Mouse (Mus musculus) layer of hippocampus, postnatal 10 days (tissue): ENCODE measurements around the gene Lmnb2. TPM values are rescaled to one million over a fixed set of nuclear protein-coding genes. Genes with fewer than 3 reads are reported as not detected.
A peak's percentile ranks its signal among the peaks of the same experiment; 100 is the strongest.

ENCODE experiments used
- DNase-seq, 2 experiments: peaks; one replicate each; pipeline ENCODE4 v3.0.0; 2021; ENCODE audit warnings: low spot score in 2 of 2
- total RNA-seq, 2 experiments: library from RNA; stranded (reverse); gene quantifications; 2 replicates each; pipeline ENCODE4 v1.2.3; 2021

Lmnb2 gene
- total RNA-seq, 2 experiments from 2014 or later = 23.1 to 26.2 TPM

DNA sequence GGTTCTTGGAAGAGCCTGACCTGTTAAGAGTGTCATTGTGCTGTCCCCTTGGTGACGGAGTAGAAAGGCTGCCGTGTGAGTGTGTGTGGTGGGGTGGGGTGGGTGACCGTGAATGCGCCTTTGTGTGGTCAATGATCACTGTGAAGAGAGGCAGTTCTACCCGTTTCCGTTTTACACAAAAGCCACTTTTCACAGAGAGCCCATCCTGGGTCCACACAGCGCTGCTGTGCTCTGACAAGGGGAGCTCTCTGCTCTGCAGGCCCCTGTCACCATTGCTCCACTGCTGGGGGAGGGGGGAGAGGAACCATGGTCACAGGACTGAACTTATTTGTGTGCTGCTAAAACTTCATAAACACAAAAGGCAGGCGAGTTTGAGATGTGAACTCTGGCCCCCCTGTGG, 60.7 kb downstream of the Lmnb2 start:
- no peak for DNase-seq

DNA sequence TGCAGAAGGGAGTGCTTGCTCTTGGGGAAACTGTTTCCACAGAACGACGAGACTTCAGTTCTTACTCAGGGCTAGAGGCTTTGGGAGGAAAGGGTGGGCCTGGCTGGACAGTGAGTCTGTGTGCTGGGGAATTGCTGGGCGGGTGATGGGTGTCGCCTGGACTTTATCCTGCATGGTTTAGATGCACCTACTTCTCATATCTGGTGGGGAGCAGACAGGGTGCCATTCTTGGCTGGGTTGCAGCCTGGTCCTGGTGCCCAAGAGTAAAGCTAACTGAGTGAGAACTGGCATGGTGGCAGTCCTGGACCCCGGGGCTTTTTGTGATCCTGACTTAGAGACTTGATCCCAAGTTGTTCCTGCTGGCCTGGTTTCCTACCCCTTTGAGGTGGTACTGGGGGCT, 61.1 kb downstream of the Lmnb2 start:
- DNase-seq = no peak

DNA sequence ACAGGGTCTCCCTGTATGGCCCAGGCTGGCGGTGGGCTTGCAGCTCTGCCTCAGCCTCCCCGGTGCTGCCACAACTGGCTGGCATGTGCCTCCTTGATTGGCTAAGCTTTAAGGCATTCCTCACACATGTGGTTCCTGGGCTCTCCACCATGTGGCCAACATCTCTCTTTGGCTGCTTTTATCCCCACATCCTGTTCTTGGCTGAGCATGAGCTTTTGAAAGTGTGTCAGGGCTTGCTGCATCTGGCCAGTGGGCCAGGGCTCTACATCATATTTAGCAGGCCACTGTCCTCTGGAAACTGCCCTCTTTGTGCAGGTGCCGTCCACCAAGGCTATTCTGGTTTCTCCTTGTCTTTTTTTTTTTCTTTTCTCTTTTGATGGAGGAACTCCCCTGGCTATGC, 61.8 kb downstream of the Lmnb2 start:
- DNase-seq = peak in 1 of 2 experiments; percentile 49

DNA sequence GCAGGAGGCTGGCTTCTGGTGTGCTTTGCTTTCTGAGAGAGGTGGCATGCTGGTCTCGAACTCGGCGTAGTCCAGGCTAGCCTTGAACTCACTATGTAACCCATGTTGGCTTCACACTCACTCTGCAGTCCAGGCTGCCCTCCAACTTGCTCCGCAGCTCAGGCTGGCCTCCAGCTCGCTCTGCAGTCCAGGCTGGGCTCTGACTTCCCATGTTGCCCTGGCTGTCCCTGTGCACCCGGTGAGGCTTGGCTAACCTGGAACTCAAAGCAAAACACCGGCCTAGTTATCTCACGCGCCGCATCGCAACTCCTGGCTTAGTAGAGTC, 62.3 kb downstream of the Lmnb2 start:
- DNase-seq = no peak

DNA sequence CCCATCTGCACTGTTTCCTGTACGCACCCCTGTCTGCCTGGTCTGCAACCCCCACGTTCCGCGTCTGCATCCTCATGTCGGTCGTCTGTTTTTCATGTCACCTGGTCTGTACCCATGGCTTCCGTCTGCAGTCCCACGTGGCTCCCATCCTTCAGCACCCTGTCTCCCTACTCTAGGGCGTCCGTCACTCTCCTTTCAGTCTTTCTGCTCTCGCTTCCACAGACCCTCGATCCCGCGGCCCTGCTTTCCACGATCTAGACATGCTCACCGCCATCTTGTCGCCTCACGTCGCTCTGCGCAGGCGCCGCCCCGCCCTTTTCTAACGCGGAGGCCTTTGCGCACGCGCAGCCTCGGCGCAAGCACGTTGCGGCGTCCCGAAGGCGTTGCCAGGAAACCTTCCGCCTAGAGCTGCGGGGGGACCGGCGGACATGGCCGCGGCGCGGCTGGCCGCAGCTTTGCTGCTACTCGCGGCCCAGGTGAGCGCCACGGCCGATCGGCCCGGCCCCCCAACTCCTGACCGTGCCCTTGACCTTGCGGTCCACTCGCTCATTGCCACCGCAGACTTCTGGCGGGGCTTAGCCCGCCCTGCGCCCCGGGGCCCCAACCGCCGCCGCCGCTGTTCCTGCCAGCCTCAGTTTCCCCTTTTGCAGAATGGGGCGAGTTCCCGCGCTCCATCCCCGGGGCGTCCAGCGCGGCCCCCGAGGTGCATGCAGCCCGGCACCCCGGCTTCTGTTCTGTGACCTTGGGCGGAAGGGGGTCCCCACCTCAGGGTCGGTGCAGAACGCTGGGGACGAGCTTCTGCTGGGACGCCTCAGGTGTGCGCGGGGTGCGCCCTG, 62.9 kb downstream of the Lmnb2 start, which contains the start of the genes Lsm7 and Sppl2b:
TSS of gene Lsm7 (minus strand) at position 297 of the 836 bp plus-strand sequence.
TSS of gene Sppl2b (plus strand) at position 363 of the 836 bp plus-strand sequence.
- peak; percentile 98 to 99 for DNase-seq

Other genes starting within 250 kb of the Lmnb2 start
- 10 to 100 TPM; 48.5 to 53.2 TPM for gene Mknk2, start 240.1 kb downstream of the Lmnb2 start, total RNA-seq
- 10 to 100 TPM; 21.2 to 22.5 TPM for gene Mob3a, start 216.3 kb downstream of the Lmnb2 start, total RNA-seq
- gene Izumo4, start 216.1 kb downstream of the Lmnb2 start, total RNA-seq = 10 to 100 TPM; 51.0 to 69.9 TPM
- 100 to 1,000 TPM; 135 to 139 TPM for gene Ap3d1, start 176.0 kb downstream of the Lmnb2 start, total RNA-seq
- gene Dot1l, start 163.0 kb downstream of the Lmnb2 start, total RNA-seq = 10 to 100 TPM; 61.0 to 67.4 TPM
- 10 to 100 TPM; 42.9 to 45.3 TPM for gene Sf3a2, start 120.0 kb downstream of the Lmnb2 start, total RNA-seq
- 10 to 100 TPM; 61.9 to 72.8 TPM for gene Plekhj1, start 119.6 kb downstream of the Lmnb2 start, total RNA-seq
- 1 to 10 TPM; 2.1 to 2.5 TPM for gene Amh, start 113.0 kb downstream of the Lmnb2 start, total RNA-seq
- gene Jsrp1, start 104.7 kb downstream of the Lmnb2 start, total RNA-seq = 1 to 10 TPM; 1.4 TPM
- 100 to 1,000 TPM; 399 to 419 TPM for gene Oaz1, start 91.6 kb downstream of the Lmnb2 start, total RNA-seq
- gene Lingo3, start 74.2 kb downstream of the Lmnb2 start, total RNA-seq = 10 to 100 TPM; 20.4 to 25.9 TPM
- gene Lsm7, start 63.0 kb downstream of the Lmnb2 start, total RNA-seq = 10 to 100 TPM; 52.3 to 54.0 TPM
- gene Sppl2b, start 63.0 kb downstream of the Lmnb2 start, total RNA-seq = 10 to 100 TPM; 80.4 to 97.8 TPM
- gene Tmprss9, start 46.4 kb downstream of the Lmnb2 start, total RNA-seq = under 1 TPM; 0.11 to 0.16 TPM
- 100 to 1,000 TPM; 157 to 172 TPM for gene Timm13, start 17.3 kb downstream of the Lmnb2 start, total RNA-seq
- 10 to 100 TPM; 12.1 to 14.4 TPM for gene Gadd45b, start 11.8 kb upstream of the Lmnb2 start, total RNA-seq
- 100 to 1,000 TPM; 145 to 156 TPM for gene Gng7, start 96.7 kb upstream of the Lmnb2 start, total RNA-seq
- 100 to 1,000 TPM in 1 of 2 experiments, 10 to 100 TPM in 1; 92.4 to 110 TPM for gene Diras1, start 107.4 kb upstream of the Lmnb2 start, total RNA-seq
- gene Slc39a3, start 119.2 kb upstream of the Lmnb2 start, total RNA-seq = 10 to 100 TPM; 57.3 to 66.0 TPM
- 100 to 1,000 TPM; 176 to 186 TPM for gene Sgta, start 141.9 kb upstream of the Lmnb2 start, total RNA-seq
- gene Thop1, start 151.8 kb upstream of the Lmnb2 start, total RNA-seq = 10 to 100 TPM; 56.3 to 57.6 TPM
- gene Creb3l3, start 180.6 kb upstream of the Lmnb2 start, total RNA-seq = under 1 TPM; 0.41 to 0.45 TPM
- 100 to 1,000 TPM; 139 to 150 TPM for gene Map2k2, start 187.7 kb upstream of the Lmnb2 start, total RNA-seq
- 10 to 100 TPM; 38.4 to 45.2 TPM for gene Zbtb7a, start 217.0 kb upstream of the Lmnb2 start, total RNA-seq
- gene Pias4, start 249.7 kb upstream of the Lmnb2 start, total RNA-seq = 10 to 100 TPM; 26.7 to 29.7 TPM